Mouse (Mus musculus): Measurements from ENCODE around the gene Son. TPM values are rescaled to one million over a fixed set of nuclear protein-coding genes. Genes with fewer than 3 reads are reported as not detected.

The Son gene
- polyA plus RNA-seq, 1 experiment = 78.0 TPM

- H3K4me1 ChIP-seq (ENCODE audit: control insufficient read depth, insufficient read depth, low read length) = no peaks in the 10 kb centered on the region
- peaks cover 4% of the 10 kb centered on the region; the same call in 1 of the 2 replicates for H3K36me3 ChIP-seq (ENCODE audit: control insufficient read depth, insufficient read depth, low read length)
- no peak for TF ChIP-seq POLR2A (IDR thresholded peaks at IDR 0.05; ENCODE audit: low read depth, low read length)
- no peak for TF ChIP-seq CTCF (conservative IDR thresholded peaks at IDR 0.05; ENCODE audit: insufficient read depth, insufficient read length, low read depth, low read length)
- no peak for DNase-seq
- H3K27me3 ChIP-seq (replicated peaks; ENCODE audit: control insufficient read depth, insufficient read depth, low read length) = no peaks in the 10 kb centered on the region
- no peak overlapping the region for H3K4me3 ChIP-seq (ENCODE audit: insufficient read depth, low read depth, low read length)
- H3K27ac ChIP-seq (ENCODE audit: insufficient read depth, low read depth, low read length) = no peak overlapping the region
- WGBS = 93% methylated on average over 9 of the region's 9 CpGs
Measured at GRCm38 (mm10) chr16:91623074-91623473, 24.2 kb upstream of the Son start.

- Histone ChIP-seq H3K4me1 (ENCODE audit: control insufficient read depth, insufficient read depth, low read length) (no peaks in the 10 kb centered on the region), H3K36me3 (ENCODE audit: control insufficient read depth, insufficient read depth, low read length) (peaks cover 2% of the 10 kb centered on the region), H3K27ac (ENCODE audit: insufficient read depth, low read depth, low read length) (no peak overlapping the region), H3K4me3 (ENCODE audit: insufficient read depth, low read depth, low read length) (no peak overlapping the region), H3K27me3 (replicated peaks; ENCODE audit: control insufficient read depth, insufficient read depth, low read length) (no peaks in the 10 kb centered on the region)
- DNase-seq = no peak
- TF ChIP-seq CTCF (conservative IDR thresholded peaks at IDR 0.05; ENCODE audit: insufficient read depth, insufficient read length, low read depth, low read length) (no peak), POLR2A (IDR thresholded peaks at IDR 0.05; ENCODE audit: low read depth, low read length) (no peak)
- 85% methylated on average over 7 of the region's 7 CpGs for WGBS
Measured at GRCm38 (mm10) chr16:91627831-91628230, 19.5 kb upstream of the Son start.

- H3K36me3 ChIP-seq (ENCODE audit: control insufficient read depth, insufficient read depth, low read length) = peaks cover 3% of the 10 kb centered on the region
- H3K4me3 ChIP-seq (ENCODE audit: insufficient read depth, low read depth, low read length) = no peak overlapping the region
- 89% methylated on average over 3 of the region's 3 CpGs for WGBS
- no peaks in the 10 kb centered on the region for H3K4me1 ChIP-seq (ENCODE audit: control insufficient read depth, insufficient read depth, low read length)
- TF ChIP-seq CTCF (conservative IDR thresholded peaks at IDR 0.05; ENCODE audit: insufficient read depth, insufficient read length, low read depth, low read length) (no peak), POLR2A (IDR thresholded peaks at IDR 0.05; ENCODE audit: low read depth, low read length) (no peak)
- H3K27ac ChIP-seq (ENCODE audit: insufficient read depth, low read depth, low read length) = no peak overlapping the region
- no peaks in the 10 kb centered on the region for H3K27me3 ChIP-seq (replicated peaks; ENCODE audit: control insufficient read depth, insufficient read depth, low read length)
- DNase-seq = no peak
Measured at GRCm38 (mm10) chr16:91628673-91629072, 18.6 kb upstream of the Son start.

GRCm38 (mm10) chr16:91629749-91630148 is 17.6 kb upstream of the Son start:
- H3K27me3 ChIP-seq (replicated peaks; ENCODE audit: control insufficient read depth, insufficient read depth, low read length) = no peaks in the 10 kb centered on the region
- H3K4me1 ChIP-seq (ENCODE audit: control insufficient read depth, insufficient read depth, low read length) = no peaks in the 10 kb centered on the region
- TF ChIP-seq CTCF (conservative IDR thresholded peaks at IDR 0.05; ENCODE audit: insufficient read depth, insufficient read length, low read depth, low read length) (no peak), POLR2A (IDR thresholded peaks at IDR 0.05; ENCODE audit: low read depth, low read length) (no peak)
- no peak overlapping the region for H3K27ac ChIP-seq (ENCODE audit: insufficient read depth, low read depth, low read length)
- WGBS = 94% methylated on average over 4 of the region's 4 CpGs
- H3K36me3 ChIP-seq (ENCODE audit: control insufficient read depth, insufficient read depth, low read length) = peaks cover 4% of the 10 kb centered on the region
- DNase-seq = no peak
- no peak overlapping the region for H3K4me3 ChIP-seq (ENCODE audit: insufficient read depth, low read depth, low read length)

- Histone ChIP-seq H3K4me3 (ENCODE audit: insufficient read depth, low read depth, low read length) (no peak overlapping the region), H3K36me3 (ENCODE audit: control insufficient read depth, insufficient read depth, low read length) (peaks cover 4% of the 10 kb centered on the region), H3K27ac (ENCODE audit: insufficient read depth, low read depth, low read length) (no peak overlapping the region), H3K27me3 (replicated peaks; ENCODE audit: control insufficient read depth, insufficient read depth, low read length) (no peaks in the 10 kb centered on the region), H3K4me1 (ENCODE audit: control insufficient read depth, insufficient read depth, low read length) (no peaks in the 10 kb centered on the region)
- WGBS = 43% methylated on average over 1 of the region's 1 CpGs
- DNase-seq = no peak
- TF ChIP-seq POLR2A (IDR thresholded peaks at IDR 0.05; ENCODE audit: low read depth, low read length) (no peak), CTCF (conservative IDR thresholded peaks at IDR 0.05; ENCODE audit: insufficient read depth, insufficient read length, low read depth, low read length) (no peak)
Measured at GRCm38 (mm10) chr16:91630584-91630983, 16.7 kb upstream of the Son start.

- TF ChIP-seq POLR2A (IDR thresholded peaks at IDR 0.05; ENCODE audit: low read depth, low read length) (no peak), CTCF (conservative IDR thresholded peaks at IDR 0.05; ENCODE audit: insufficient read depth, insufficient read length, low read depth, low read length) (no peak)
- no peak for DNase-seq
- no peak overlapping the region for H3K27ac ChIP-seq (ENCODE audit: insufficient read depth, low read depth, low read length)
- 87% methylated on average over 5 of the region's 5 CpGs for WGBS
- no peaks in the 10 kb centered on the region for H3K27me3 ChIP-seq (replicated peaks; ENCODE audit: control insufficient read depth, insufficient read depth, low read length)
- H3K4me1 ChIP-seq (ENCODE audit: control insufficient read depth, insufficient read depth, low read length) = no peaks in the 10 kb centered on the region
- H3K4me3 ChIP-seq (ENCODE audit: insufficient read depth, low read depth, low read length) = no peak overlapping the region
- H3K36me3 ChIP-seq (ENCODE audit: control insufficient read depth, insufficient read depth, low read length) = peaks cover 4% of the 10 kb centered on the region
Measured at GRCm38 (mm10) chr16:91632439-91632838, 14.9 kb upstream of the Son start.

GRCm38 (mm10) chr16:91632940-91633339 is 14.4 kb upstream of the Son start:
- Histone ChIP-seq H3K27ac (ENCODE audit: insufficient read depth, low read depth, low read length) (no peak overlapping the region), H3K27me3 (replicated peaks; ENCODE audit: control insufficient read depth, insufficient read depth, low read length) (no peaks in the 10 kb centered on the region), H3K36me3 (ENCODE audit: control insufficient read depth, insufficient read depth, low read length) (peaks cover 7% of the 10 kb centered on the region), H3K4me3 (ENCODE audit: insufficient read depth, low read depth, low read length) (no peak overlapping the region), H3K4me1 (ENCODE audit: control insufficient read depth, insufficient read depth, low read length) (no peaks in the 10 kb centered on the region)
- TF ChIP-seq POLR2A (IDR thresholded peaks at IDR 0.05; ENCODE audit: low read depth, low read length) (no peak), CTCF (conservative IDR thresholded peaks at IDR 0.05; ENCODE audit: insufficient read depth, insufficient read length, low read depth, low read length) (no peak)
- DNase-seq = no peak
- 95% methylated on average over 7 of the region's 7 CpGs for WGBS

- peaks cover 7% of the 10 kb centered on the region for H3K36me3 ChIP-seq (ENCODE audit: control insufficient read depth, insufficient read depth, low read length)
- H3K27me3 ChIP-seq (replicated peaks; ENCODE audit: control insufficient read depth, insufficient read depth, low read length) = no peaks in the 10 kb centered on the region
- H3K4me3 ChIP-seq (ENCODE audit: insufficient read depth, low read depth, low read length) = no peak overlapping the region
- TF ChIP-seq CTCF (conservative IDR thresholded peaks at IDR 0.05; ENCODE audit: insufficient read depth, insufficient read length, low read depth, low read length) (no peak), POLR2A (IDR thresholded peaks at IDR 0.05; ENCODE audit: low read depth, low read length) (no peak)
- no peak overlapping the region for H3K27ac ChIP-seq (ENCODE audit: insufficient read depth, low read depth, low read length)
- no peaks in the 10 kb centered on the region for H3K4me1 ChIP-seq (ENCODE audit: control insufficient read depth, insufficient read depth, low read length)
- WGBS = 80% methylated on average over 12 of the region's 12 CpGs
- no peak for DNase-seq
Measured at GRCm38 (mm10) chr16:91633641-91634040, 13.7 kb upstream of the Son start.
